In genomic region chr5:125157375-125158033, GRCm38 (mm10) we compare ENCODE assay signal across 8 mouse cellular contexts. TPM values are rescaled to one million over a fixed set of nuclear protein-coding genes. Genes with fewer than 3 reads are reported as not detected.
DNase-seq lines count a peak whose midpoint lies in the region; ATAC-seq lines count a peak whose summit lies in the region.

No protein-coding gene starts in this region.

- ATAC-seq in liver, embryonic 15.5 days (ENCODE audit: insufficient read depth), result no peak

- WGBS in liver, embryonic 15.5 days (ENCODE audit: insufficient replicate concordance), result 50% methylated on average over 8 of the region's 8 CpGs

- DNase-seq in cerebellum, postnatal 10 days, result peak; percentile 64 to 68
- no peak for DNase-seq in cerebellum, adult 18-20 months
- DNase-seq in thymus, postnatal 14 days, result peak; percentile 22
- DNase-seq in thymus, postnatal 36 days, result no peak
- DNase-seq in right cerebral cortex, postnatal 14 days, result no peak
- DNase-seq in thymus, postnatal 10 days (ENCODE audit: low spot score in 2 of 2), result no peak
- DNase-seq in gastrocnemius, postnatal 36 days, result no peak

- H3K36me3 ChIP-seq in liver, embryonic 15.5 days (replicated peaks), result no peaks in the 10 kb centered on the region

- H3K4me2 ChIP-seq in liver, embryonic 15.5 days, result 0 out of 2 replicates have a peak overlapping the region, but pooled peaks have one; percentile 31

- H3K4me1 ChIP-seq in liver, embryonic 15.5 days (replicated peaks), result peaks cover 48% of the 10 kb centered on the region

- H3K27ac ChIP-seq in liver, embryonic 15.5 days (replicated peaks), result no peak overlapping the region

- no peak overlapping the region for H3K9ac ChIP-seq in liver, embryonic 15.5 days

- intact Hi-C loops in gastrocnemius, postnatal 36 days (cut with DNase I), result no loop called here

- H3K9me3 ChIP-seq in liver, embryonic 15.5 days (replicated peaks), result no peaks in the 10 kb centered on the region

- no peak overlapping the region for H3K4me3 ChIP-seq in liver, embryonic 15.5 days (replicated peaks)

- no peaks in the 10 kb centered on the region for H3K27me3 ChIP-seq in liver, embryonic 15.5 days

RNA-seq across cellular contexts. Expression of gene Ncor2, which starts 21.5 kb away (rescaled TPM):
- polyA plus RNA-seq in liver, embryonic 15.5 days (2015; fragmentation: Nextera tagmentation; extraction: Ambion mirVana), result 3.8 and 5.4 TPM in 2 replicates
- 100 to 1,000 TPM; 102 to 112 TPM for total RNA-seq in gastrocnemius, postnatal 36 days (2021)

Comparison
In these comparisons a context has a peak if more than half of its experiments do, and no peak if none do; other contexts are left out.
1. DNase-seq: peak in cerebellum, postnatal 10 days (2 of 2) and thymus, postnatal 14 days (single experiment); none in cerebellum, adult 18-20 months (0 of 2), thymus, postnatal 36 days (0 of 2), right cerebral cortex, postnatal 14 days (single experiment), thymus, postnatal 10 days (0 of 2) and gastrocnemius, postnatal 36 days (0 of 2).